Mouse (Mus musculus): ENCODE measurements around the gene Ybx1.

GRCm38 (mm10) chr4:119284861-119285260 lies 9.5 kb downstream of the Ybx1 start:
- no peak for TF ChIP-seq CTCF (IDR thresholded peaks at IDR 0.05; ENCODE audit: low read depth)
- TF ChIP-seq EP300 (IDR thresholded peaks at IDR 0.05; ENCODE audit: low read depth): no peak

Measured in heart, postnatal 0 days (tissue).